Mouse (Mus musculus) MEL (cell line): ENCODE measurements at regions not wholly inside any gene's neighbourhood (a gene's known extent, or its start where the extent isn't known, plus 50 kb on each side); places are given as distances from the start of the nearest gene placed in this dataset.

Experiments used
- DNase-seq: peaks from one replicate; pipeline ENCODE4 v3.0.0; 2011; ENCODE audit warnings: low read depth, low spot score
- H3K27ac ChIP-seq: 2 replicates; pipeline ENCODE4 v1.5.1; 2012; ENCODE audit warnings: low read depth, mild to moderate bottlenecking, control low read depth, low read length, moderate library complexity; ENCODE audit not compliant: control insufficient read depth
- H3K27me3 ChIP-seq, 2 experiments: fragments of 150-350 bp in 1 of 2; sonication (generic) in 1 of 2; 2 replicates each; pipeline ENCODE4 v1.6.1; 2012; ENCODE audit warnings: low read length in 2 of 2, mild to moderate bottlenecking in 2 of 2, improper control_type of control experiment in 1 of 2, moderate library complexity in 1 of 2; ENCODE audit not compliant: insufficient read depth in 2 of 2, control insufficient read depth in 1 of 2
- H3K36me3 ChIP-seq, 2 experiments: 2 replicates each; pipeline ENCODE4 v1.6.1; 2012 to 2014; ENCODE audit warnings: low read length in 2 of 2, improper control_type of control experiment in 1 of 2, inconsistent platforms in 1 of 2, mild to moderate bottlenecking in 1 of 2; ENCODE audit not compliant: insufficient read depth in 2 of 2, control insufficient read depth in 1 of 2
- H3K4me1 ChIP-seq, 2 experiments: fragments of 150-350 bp in 1 of 2; sonication (generic) in 1 of 2; 2 replicates each; pipeline ENCODE4 v1.6.1; 2012; ENCODE audit warnings: low read length in 2 of 2, improper control_type of control experiment in 1 of 2, mild to moderate bottlenecking in 1 of 2; ENCODE audit not compliant: insufficient read depth in 2 of 2, control insufficient read depth in 1 of 2
- H3K4me3 ChIP-seq, 2 experiments: fragments of 150-350 bp in 1 of 2; sonication (generic) in 1 of 2; 2 replicates each; pipeline ENCODE4 v1.5.1; 2012; ENCODE audit warnings: low read depth in 2 of 2, low read length in 2 of 2, mild to moderate bottlenecking in 2 of 2, moderate library complexity in 2 of 2, control low read depth in 1 of 2, improper control_type of control experiment in 1 of 2; ENCODE audit not compliant: control insufficient read depth in 1 of 2, insufficient read depth in 1 of 2
- H3K79me2 ChIP-seq: 2 replicates; pipeline ENCODE4 v1.6.1; 2012; ENCODE audit warnings: mild to moderate bottlenecking, low read length, moderate library complexity; ENCODE audit not compliant: control insufficient read depth, poor library complexity, insufficient read depth
- H3K9ac ChIP-seq: 2 replicates; pipeline ENCODE4 v1.6.1; 2012; ENCODE audit warnings: low read depth, mild to moderate bottlenecking, control low read depth, low read length, moderate library complexity; ENCODE audit not compliant: control insufficient read depth, poor library complexity, severe bottlenecking
- H3K9me3 ChIP-seq: fragments of 150-350 bp; sonication (generic); replicated peaks from 2 replicates; pipeline ENCODE4 v1.6.1; 2012; ENCODE audit warnings: mild to moderate bottlenecking, low read length, improper control_type of control experiment, moderate library complexity; ENCODE audit not compliant: insufficient read depth
- E2F4 ChIP-seq: IDR thresholded peaks from 2 replicates; pipeline ENCODE4 v1.6.1; 2011; ENCODE audit warnings: low read depth, low read length, improper control_type of control experiment, borderline replicate concordance
- ETS1 ChIP-seq: IDR thresholded peaks from 2 replicates; pipeline ENCODE4 v1.6.1; 2012; ENCODE audit warnings: low read depth, mild to moderate bottlenecking, inconsistent platforms, low read length, improper control_type of control experiment, moderate library complexity
- GABPA ChIP-seq: IDR thresholded peaks from 2 replicates; pipeline ENCODE4 v1.6.1; 2012; ENCODE audit warnings: low read depth, mild to moderate bottlenecking, inconsistent platforms, low read length, improper control_type of control experiment, moderate library complexity
- JUND ChIP-seq: IDR thresholded peaks from 2 replicates; pipeline ENCODE4 v1.6.1; 2011; ENCODE audit warnings: low read depth, mild to moderate bottlenecking, improper control_type of control experiment, low read length
- NELFE ChIP-seq: IDR thresholded peaks from 2 replicates; pipeline ENCODE4 v1.6.1; 2011; ENCODE audit warnings: low read depth, low read length, improper control_type of control experiment
- NRF1 ChIP-seq: IDR thresholded peaks from 2 replicates; pipeline ENCODE4 v1.6.1; 2014; ENCODE audit warnings: low read depth, mild to moderate bottlenecking, inconsistent platforms, low read length, improper control_type of control experiment, moderate library complexity; ENCODE audit not compliant: poor library complexity, insufficient read depth, severe bottlenecking
- POLR2AphosphoS2 ChIP-seq: IDR thresholded peaks from 2 replicates; pipeline ENCODE4 v1.6.1; 2011; ENCODE audit warnings: low read length, improper control_type of control experiment
- TBP ChIP-seq: IDR thresholded peaks from 2 replicates; pipeline ENCODE4 v1.8.0; 2011; ENCODE audit warnings: low read depth, low read length, improper control_type of control experiment
- USF1 ChIP-seq: IDR thresholded peaks from 2 replicates; pipeline ENCODE4 v1.6.1; 2014; ENCODE audit warnings: low read depth, mild to moderate bottlenecking, inconsistent platforms, low read length, improper control_type of control experiment, moderate library complexity
- ZC3H11A ChIP-seq: IDR thresholded peaks from 2 replicates; pipeline ENCODE4 v1.6.1; 2012; ENCODE audit warnings: low read depth, mild to moderate bottlenecking, inconsistent platforms, low read length, improper control_type of control experiment
- ZKSCAN1 ChIP-seq: IDR thresholded peaks from 2 replicates; pipeline ENCODE4 v1.6.1; 2012; ENCODE audit warnings: low read depth, mild to moderate bottlenecking, inconsistent platforms, low read length, improper control_type of control experiment, moderate library complexity
- ZMIZ1 ChIP-seq: IDR thresholded peaks from 2 replicates; pipeline ENCODE4 v1.6.1; 2012; ENCODE audit warnings: low read depth, mild to moderate bottlenecking, inconsistent platforms, low read length, improper control_type of control experiment, moderate library complexity

DNA sequence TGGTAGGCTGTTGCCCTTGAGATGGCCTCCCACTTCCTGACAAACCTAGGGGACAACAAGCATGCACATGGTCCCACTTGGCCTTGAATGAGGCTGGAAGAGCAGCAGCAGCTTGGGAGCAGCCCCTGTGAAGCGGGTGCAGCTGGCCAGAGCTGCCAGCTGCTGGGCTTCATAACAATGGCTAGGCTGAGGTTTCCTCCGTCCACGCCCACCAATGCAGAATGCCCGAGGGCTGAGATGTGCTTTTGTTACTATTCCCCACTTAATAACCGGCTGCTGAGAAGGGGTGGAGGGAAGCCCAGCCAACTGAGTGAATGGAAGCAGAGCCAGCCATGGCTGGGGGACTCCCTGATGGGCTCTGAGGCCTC, 202.1 kb downstream of the Sox11 start:
- H3K79me2 ChIP-seq: no peaks in the 10 kb centered on the region
- H3K4me3 ChIP-seq: no peak overlapping the region
- H3K9ac ChIP-seq: no peak overlapping the region
- H3K27ac ChIP-seq: no peak overlapping the region
- H3K27me3 ChIP-seq: no peaks in the 10 kb centered on the region
- no peak for TF ChIP-seq NRF1
- TF ChIP-seq ZMIZ1: no peak
- TF ChIP-seq NELFE: no peak
- no peak for TF ChIP-seq JUND
- TF ChIP-seq TBP: no peak
- no peak for TF ChIP-seq GABPA
- H3K36me3 ChIP-seq: no peaks in the 10 kb centered on the region
- H3K4me1 ChIP-seq: no peaks in the 10 kb centered on the region
- DNase-seq: no peak
- H3K9me3 ChIP-seq: no peaks in the 10 kb centered on the region

DNA sequence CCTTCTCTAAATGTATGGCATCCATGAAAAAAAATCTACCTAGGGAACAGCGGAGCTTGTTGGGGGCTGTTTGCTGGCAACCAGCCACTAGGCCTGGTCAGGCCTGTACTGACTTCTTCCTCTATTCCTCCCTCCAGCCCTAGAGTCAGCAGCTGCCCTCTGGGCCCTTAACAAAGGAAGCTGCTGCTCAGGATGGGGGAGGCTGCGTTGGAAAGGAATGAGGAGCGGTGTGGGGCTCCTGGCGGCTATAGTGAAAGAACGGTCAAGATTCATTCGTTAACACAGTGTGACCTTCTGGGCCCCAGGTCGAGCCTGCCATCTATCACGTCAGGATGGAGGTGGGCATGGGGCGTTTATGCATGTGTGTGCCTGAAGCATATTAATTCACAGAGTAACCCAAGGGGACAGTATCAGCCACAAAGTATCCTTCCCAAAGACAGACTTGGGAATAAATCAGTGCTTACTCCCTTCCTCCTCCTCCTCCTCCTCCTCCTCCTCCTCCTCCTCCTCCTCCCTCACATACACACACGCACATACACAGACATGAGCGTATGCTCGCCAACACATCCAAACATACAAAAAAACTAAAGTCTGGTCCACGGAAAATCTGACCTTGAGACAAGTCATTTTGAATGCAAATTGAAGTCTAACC, 202.6 kb downstream of the Sox11 start:
- H3K27ac ChIP-seq: no peak overlapping the region
- H3K9ac ChIP-seq: no peak overlapping the region
- no peaks in the 10 kb centered on the region for H3K9me3 ChIP-seq
- TF ChIP-seq E2F4 (no peak), ZMIZ1 (no peak), ZC3H11A (no peak), POLR2AphosphoS2 (no peak), USF1 (no peak), ZKSCAN1 (no peak)
- no peak for DNase-seq
- no peaks in the 10 kb centered on the region for H3K36me3 ChIP-seq
- H3K27me3 ChIP-seq: no peaks in the 10 kb centered on the region
- H3K4me3 ChIP-seq: no peak overlapping the region
- H3K79me2 ChIP-seq: no peaks in the 10 kb centered on the region
- H3K4me1 ChIP-seq: no peaks in the 10 kb centered on the region

DNA sequence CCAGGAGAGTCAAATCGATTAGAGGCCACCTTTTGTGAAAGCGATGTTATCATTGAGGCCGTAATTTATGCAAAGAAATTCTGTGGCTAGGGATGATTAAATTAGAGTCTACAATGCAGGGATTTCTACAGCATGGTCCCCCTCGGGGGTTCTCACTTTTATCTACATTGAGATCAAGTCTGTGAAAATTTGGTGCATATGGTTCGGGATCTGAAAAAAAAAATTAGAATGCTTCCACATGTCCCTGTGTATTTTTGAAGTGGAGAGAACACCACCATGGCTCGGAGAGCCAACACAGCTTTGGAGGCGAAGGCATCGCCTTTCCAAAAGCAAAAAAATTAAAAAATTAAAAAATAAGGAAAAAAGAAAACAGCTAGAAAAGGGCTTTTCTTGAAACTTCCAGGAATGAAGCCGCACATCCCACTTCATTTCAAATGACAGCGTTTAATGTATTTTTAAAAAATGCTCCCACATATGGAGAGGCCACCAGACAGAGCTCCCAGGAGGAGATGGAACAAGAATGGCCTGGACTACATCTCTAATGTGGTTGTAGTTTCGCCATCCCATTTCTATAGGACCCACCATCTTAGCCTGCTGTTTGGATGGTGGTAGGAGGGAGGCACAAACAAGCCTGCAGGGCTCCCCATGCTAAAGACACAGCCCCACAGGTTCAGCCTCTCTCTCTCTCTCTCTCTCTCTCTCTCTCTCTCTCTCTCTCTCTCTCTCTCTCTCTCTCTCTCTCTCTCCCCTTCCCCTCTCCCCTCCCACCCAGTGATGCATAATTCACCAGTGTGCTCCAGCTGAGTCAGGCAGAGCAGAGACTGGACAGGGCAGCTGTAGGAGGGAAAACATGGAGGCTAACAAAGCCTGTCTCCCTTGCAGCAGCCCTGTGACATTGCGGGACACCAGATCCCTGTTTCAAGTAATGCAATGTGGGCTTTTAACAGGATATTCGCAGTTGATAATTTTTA, 203.4 kb downstream of the Sox11 start:
- no peaks in the 10 kb centered on the region for H3K27me3 ChIP-seq
- no peaks in the 10 kb centered on the region for H3K4me1 ChIP-seq
- no peak for TF ChIP-seq ETS1
- no peaks in the 10 kb centered on the region for H3K36me3 ChIP-seq
- no peaks in the 10 kb centered on the region for H3K79me2 ChIP-seq
- no peak for DNase-seq
- H3K4me3 ChIP-seq: no peak overlapping the region
- no peak overlapping the region for H3K27ac ChIP-seq
- H3K9ac ChIP-seq: no peak overlapping the region
- no peaks in the 10 kb centered on the region for H3K9me3 ChIP-seq
